Mouse (Mus musculus) cerebellum, adult 11-12 months (tissue): ENCODE measurements around the gene Clpx.

Source experiments
- DNase-seq: peaks from one replicate; pipeline ENCODE4 v3.0.0; 2022

The Clpx gene

DNA sequence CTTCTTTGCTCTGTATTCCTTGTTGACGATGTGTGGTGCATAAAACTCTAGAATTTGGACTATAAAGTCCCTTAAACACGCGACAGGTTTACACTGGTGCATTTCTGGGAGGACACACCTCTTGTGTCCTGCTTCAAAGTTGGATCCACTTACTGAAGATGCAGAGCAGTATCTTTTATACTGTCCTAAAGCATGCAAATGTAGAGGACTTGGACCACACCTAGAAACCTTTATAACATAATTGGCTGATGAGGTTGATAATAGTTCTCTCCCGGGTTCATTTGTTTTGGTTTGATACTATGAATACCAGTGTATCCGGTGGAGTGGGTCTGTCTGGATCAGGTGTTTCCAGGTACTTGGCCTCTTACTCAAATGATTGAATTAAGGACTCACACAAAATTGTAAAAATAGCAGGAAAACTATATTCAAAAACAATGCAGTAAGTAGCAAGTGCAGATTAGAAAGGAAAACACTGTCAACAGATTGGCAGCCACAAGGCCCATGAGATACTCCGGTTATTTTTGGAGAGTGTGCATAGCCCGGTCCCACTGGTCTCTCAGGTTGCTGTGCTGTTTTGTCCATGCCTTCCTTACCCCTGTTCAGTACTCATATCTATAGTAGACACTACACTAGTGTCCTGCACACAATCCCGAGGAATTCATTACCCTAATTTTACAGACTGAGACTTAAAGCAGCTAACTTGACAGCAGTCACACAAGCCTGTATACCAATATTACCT lies 53.2 kb downstream of the Clpx start:
- DNase-seq, result no peak

GRCm38 (mm10) chr9:65353251-65353650 lies 59.2 kb downstream of the Clpx start:
- DNase-seq, result no peak

GRCm38 (mm10) chr9:65356561-65356960 lies 62.5 kb downstream of the Clpx start:
- no peak for DNase-seq

DNA sequence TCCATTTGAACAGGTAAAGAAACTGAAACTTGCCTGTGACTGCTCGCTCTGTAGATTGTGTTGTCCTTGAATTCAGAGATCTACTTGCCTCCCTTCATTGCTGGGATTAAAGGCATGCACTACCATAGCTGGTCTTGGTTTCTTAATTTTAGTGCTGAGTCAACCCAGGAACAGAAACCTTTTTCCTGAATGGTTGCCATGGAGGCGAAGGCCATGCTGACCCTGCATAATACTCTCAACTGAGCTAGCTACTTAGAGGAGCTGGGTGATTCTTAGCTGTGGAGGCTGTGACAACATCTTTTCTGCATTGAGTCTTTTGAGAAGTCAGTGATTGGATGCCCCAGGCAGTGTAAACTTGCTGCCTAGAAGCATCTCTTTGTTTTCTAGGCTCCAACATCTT lies 62.9 kb downstream of the Clpx start:
- DNase-seq, result no peak

- no peak for DNase-seq
These were observed 65.0 kb downstream of the Clpx start for GRCm38 (mm10) chr9:65358956-65359480.

DNA sequence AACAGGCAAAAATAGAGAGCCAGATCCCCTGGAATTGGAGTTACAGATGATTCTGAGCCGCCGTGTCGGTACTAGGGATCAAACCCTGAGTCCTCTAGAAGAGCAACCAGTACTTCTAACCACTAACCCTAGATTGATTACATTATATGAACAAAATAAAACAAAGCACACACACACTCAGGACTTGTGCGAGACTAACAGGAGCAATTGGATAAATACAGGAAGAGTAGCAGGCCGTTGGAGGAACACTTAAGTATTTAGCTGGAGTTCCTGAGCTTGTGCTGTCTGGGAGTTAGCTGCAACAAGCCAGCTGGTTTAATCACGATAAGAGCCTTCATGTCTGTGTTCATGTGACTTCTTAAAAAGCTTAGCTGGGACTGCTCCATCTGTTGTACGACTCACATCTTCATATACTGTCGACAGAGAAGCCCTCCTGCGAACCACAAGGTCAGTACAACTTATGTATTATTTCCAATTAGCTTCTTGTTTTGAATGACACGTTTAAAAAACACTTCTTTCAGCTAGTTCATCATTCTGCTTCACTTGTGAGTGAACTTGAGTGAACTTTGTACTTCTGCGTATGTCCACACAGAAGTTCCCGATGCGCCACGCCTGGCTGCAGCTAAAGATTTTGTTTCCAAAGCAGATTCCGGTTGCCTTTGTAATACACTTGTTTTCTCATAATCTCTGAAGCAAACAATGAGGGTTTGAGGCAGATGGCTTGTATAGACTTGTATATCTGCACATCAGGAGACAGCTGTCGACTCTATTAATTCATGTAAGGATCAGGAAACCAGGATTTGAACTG lies 66.8 kb downstream of the Clpx start, which contains the start of gene Ubap1l:
Gene Ubap1l, plus strand, starts transcription at position 401 of the 808 bp plus-strand sequence.
- no peak for DNase-seq

DNA sequence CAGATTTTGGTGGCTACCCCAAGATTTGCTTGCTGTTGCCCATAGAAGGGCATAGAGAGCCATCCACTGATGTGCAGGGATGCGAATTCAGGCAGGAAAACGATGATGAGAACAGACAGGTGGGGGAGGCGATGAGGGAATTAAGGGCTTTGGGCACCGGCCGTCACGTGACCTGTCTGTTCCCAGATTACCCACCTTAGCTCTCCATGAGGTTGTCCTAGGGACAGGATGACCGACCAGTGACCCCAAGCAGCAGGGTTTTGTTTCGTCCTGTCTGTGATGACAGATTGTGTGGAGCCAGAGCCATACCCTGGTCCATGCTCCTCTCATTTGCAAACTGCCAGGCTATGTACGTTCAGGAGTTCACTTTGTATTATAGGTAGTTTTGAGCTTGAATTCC lies 69.6 kb downstream of the Clpx start:
- no peak for DNase-seq

- no peak for DNase-seq
These were observed 71.7 kb downstream of the Clpx start for GRCm38 (mm10) chr9:65365721-65366120.

DNA sequence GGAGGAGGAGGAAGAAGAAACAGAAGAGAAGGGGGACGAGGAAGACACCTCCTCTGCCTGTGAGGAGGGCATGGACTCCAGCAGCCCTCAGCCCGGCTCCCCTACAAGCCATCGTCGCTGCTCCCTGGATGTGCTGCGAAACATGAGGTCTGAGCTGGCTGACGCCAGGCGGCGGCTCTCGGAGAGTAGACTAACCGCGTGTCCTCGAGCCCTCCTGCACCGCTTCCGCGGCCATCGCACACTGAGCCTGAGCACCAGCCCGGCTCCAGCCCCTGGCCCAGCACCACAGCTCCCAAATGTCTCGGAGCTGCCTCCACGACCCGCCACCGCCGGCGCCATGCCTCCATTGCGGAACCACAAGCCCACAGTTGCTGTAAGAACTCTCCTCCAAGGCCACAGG lies 77.7 kb downstream of the Clpx start:
- DNase-seq, result no peak

- no peak for DNase-seq
These were observed 78.4 kb downstream of the Clpx start for GRCm38 (mm10) chr9:65372449-65372848.

DNA sequence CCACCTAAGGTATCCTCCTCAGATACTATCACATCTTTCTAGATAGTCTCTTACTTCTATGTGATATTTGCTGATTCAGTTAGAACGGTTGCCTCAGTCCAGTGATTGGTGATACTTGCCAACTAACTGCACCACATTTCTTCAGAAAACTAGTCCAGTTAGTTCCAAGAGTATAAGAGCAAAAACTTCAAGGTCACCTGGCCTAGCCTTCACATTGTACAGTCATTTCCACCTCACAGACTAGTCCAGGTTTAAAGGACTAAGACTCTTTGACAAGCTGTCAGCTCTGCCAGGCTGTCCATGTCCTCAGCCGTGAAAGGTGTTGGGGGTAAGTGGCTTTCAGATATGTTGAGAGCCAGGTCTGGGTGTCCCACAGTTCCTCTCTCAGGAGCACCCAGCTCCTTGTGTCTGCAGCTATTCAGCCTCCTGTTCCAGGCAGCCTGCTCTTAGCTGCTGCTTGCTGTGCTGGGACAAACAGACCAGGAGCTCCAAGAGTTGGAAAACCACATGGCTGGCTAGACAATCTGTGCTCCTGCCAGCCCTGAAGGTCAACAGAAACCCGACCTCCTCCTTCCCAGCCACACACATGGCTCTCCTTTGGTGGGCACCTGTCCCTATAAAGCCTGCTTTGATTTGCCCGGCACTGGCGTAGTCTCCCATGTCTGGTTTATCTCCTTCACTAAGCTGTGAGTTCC lies 80.6 kb downstream of the Clpx start:
- no peak for DNase-seq

DNA sequence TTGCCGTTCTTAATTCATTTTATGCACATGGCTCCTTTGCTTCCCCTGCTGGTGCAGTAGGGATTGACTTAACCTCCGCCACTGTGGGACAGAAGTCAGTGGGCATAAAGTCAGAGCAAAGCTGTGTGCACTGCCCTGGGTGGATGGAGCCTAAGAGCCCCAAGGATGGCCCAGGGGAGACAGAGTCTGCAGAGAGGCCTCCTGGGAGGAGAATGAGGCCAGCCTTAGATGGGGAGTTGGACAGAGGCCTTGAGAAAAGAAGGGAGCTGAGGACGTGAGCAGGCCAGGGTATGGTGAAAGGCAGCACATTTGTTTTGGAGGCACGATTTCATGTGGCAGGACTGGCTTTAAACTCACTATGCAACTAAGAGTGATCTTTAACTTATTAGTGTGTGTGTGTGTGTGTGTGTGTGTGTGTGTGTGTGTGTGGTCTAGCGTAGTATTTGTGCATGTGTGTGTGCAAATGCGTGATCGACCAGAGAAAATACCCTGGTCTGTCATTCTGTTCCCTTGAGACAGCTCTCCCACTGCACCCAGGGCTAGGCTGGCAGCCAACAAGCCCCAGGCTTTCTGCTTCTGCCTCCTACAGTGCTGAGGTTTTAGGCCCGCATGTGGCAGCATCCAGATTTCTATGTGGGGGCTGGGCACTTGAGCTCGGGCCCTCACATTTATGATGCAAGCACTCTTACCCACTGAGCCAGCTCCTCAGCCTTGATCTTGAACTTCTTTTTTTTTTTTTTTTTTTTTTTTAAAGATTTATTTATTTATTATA lies 81.3 kb downstream of the Clpx start:
- DNase-seq, result no peak
